Mouse (Mus musculus): ENCODE data around the gene Slc38a3. TPM values are rescaled to one million over a fixed set of nuclear protein-coding genes. Genes with fewer than 3 reads are reported as not detected.

The Slc38a3 gene
- polyA plus RNA-seq, 1 experiment from 2014 or later = 0.51 TPM

DNA sequence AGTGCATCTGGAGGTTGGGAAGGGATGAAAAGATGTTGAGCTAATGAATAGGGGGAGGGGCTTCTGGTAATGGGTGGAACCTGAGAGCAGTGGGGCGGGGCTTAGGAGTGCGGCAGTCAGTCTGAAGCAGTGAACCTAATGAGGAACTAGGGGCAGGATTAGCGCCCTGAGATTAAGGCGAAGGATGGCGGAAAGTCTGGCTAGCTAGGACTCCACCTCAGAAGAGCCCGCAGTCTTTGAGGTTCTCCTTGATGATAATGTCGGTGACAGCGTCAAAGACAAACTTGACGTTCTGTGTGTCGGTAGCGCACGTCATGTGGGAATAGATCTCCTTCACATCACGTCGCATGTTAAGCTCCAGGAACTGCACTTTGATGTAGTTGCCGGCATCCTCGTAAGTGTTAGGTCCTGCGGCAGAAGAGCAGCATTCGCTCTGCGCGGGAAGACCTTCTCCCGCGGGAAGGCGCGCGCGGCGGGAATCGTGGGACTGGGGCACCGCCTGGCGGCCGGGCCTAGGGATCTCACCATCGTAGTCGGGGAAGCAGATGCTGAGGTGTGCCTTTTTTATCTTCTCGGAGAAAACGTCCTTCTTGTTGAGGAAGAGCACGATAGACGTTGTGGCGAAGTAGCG is 6.5 kb upstream of the Slc38a3 start:
- TF ChIP-seq CTCF (IDR thresholded peaks at IDR 0.05) (peak; percentile 94), EP300 (IDR thresholded peaks at IDR 0.05) (no peak)
- DNase-seq (ENCODE audit: low spot score) (peak; percentile 84), ATAC-seq (peak; percentile 77)
- no peaks in the 10 kb centered on the region for H3K9me3 ChIP-seq (ENCODE audit: low read length)
- no peaks in the 10 kb centered on the region for H3K36me3 ChIP-seq (ENCODE audit: insufficient read depth, low read length)
- no peak overlapping the region for H3K27ac ChIP-seq (ENCODE audit: low read length)
- H3K9ac ChIP-seq (replicated peaks; ENCODE audit: low read depth) = no peak overlapping the region
- H3K4me2 ChIP-seq (replicated peaks; ENCODE audit: low read depth, low read length) = peak overlapping the region; percentile 57
- no peaks in the 10 kb centered on the region for H3K4me1 ChIP-seq (ENCODE audit: insufficient read depth, low read depth, low read length)
- peak overlapping the region; percentile 26 for H3K4me3 ChIP-seq (ENCODE audit: low read depth, low read length)
- under 1% methylated on average over 39 of the region's 39 CpGs for WGBS
- peaks cover 11% of the 10 kb centered on the region; the same call in 1 of the 2 replicates for H3K27me3 ChIP-seq (replicated peaks; ENCODE audit: insufficient read depth, low read length)

DNA sequence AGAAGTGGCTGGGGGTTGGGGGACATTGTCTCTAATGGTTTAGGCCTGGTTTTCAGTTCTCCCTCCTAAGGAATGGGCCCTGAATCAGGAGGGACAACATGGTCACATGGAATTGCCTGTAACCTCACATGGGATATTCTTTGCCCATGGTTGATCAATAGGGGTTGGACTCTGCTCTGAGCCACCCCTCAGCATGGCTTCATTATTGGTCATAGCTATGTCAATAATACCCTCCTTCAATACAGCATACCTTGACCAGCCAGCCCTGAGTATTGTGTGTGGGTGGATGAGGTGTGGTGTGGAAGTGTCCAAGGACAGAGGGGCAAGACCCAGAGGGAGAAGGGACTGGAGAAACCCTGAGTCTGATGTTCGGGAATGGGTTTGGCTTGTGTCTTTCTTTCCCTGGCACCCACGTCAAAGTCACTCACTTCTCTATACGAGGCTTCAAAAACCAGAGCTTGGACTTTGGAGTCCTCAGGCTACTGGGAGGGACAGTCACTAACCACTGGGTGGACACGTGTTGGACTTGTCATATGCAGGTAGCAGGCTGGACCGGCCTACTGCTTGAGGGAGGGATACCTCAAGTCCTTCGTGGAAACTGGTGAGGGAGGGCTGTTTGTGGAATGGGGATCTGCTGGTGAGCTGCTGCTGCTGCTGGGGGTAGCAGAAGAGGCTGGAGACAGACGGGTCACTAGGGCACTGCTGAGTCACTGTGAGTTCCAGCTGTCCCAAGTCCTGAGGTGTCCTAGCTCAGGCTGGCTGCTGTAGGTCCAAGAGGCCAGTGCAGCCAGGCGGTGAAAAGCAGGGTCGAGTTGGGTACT is 5.5 kb upstream of the Slc38a3 start:
- Histone ChIP-seq H3K27ac (ENCODE audit: low read length) (no peak overlapping the region), H3K4me3 (ENCODE audit: low read depth, low read length) (no peak overlapping the region), H3K4me1 (ENCODE audit: insufficient read depth, low read depth, low read length) (no peaks in the 10 kb centered on the region), H3K27me3 (replicated peaks; ENCODE audit: insufficient read depth, low read length) (peaks cover 11% of the 10 kb centered on the region; the same call in 1 of the 2 replicates), H3K36me3 (ENCODE audit: insufficient read depth, low read length) (no peaks in the 10 kb centered on the region), H3K9ac (replicated peaks; ENCODE audit: low read depth) (no peak overlapping the region), H3K9me3 (ENCODE audit: low read length) (no peaks in the 10 kb centered on the region), H3K4me2 (replicated peaks; ENCODE audit: low read depth, low read length) (no peak overlapping the region)
- TF ChIP-seq EP300 (IDR thresholded peaks at IDR 0.05) (no peak), CTCF (IDR thresholded peaks at IDR 0.05) (no peak)
- DNase-seq (ENCODE audit: low spot score) = no peak
- ATAC-seq = no peak
- WGBS = 65% methylated on average over 9 of the region's 9 CpGs

DNA sequence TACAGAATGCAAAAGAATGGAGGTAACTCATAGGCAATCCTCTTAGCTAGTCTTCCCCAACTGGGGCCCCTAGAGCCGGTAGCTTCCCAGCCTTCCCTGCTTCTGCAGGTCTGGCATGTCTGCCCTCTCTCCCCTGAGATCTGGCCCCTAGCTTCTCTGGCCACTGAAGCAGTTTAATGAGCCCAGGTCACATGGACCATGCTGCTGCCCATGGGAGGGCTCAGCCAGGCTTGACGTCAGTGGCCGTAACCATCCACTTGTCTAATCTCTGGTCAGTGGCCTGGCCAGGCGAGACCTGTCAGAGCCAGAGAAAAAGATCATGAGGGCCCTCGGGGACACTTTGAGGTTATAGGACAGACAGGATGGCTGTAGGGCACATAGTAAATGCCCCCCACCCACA is 929 bp upstream of the Slc38a3 start:
- TF ChIP-seq EP300 (IDR thresholded peaks at IDR 0.05) (no peak), CTCF (IDR thresholded peaks at IDR 0.05) (no peak)
- Histone ChIP-seq H3K4me3 (ENCODE audit: low read depth, low read length) (no peak overlapping the region), H3K9me3 (ENCODE audit: low read length) (no peaks in the 10 kb centered on the region), H3K9ac (replicated peaks; ENCODE audit: low read depth) (no peak overlapping the region), H3K4me1 (ENCODE audit: insufficient read depth, low read depth, low read length) (peaks cover 15% of the 10 kb centered on the region), H3K36me3 (ENCODE audit: insufficient read depth, low read length) (no peaks in the 10 kb centered on the region), H3K27me3 (replicated peaks; ENCODE audit: insufficient read depth, low read length) (no peaks in the 10 kb centered on the region), H3K4me2 (replicated peaks; ENCODE audit: low read depth, low read length) (no peak overlapping the region), H3K27ac (ENCODE audit: low read length) (no peak overlapping the region)
- DNase-seq (ENCODE audit: low spot score) = no peak
- no peak for ATAC-seq
- WGBS = 62% methylated on average over 5 of the region's 5 CpGs

DNA sequence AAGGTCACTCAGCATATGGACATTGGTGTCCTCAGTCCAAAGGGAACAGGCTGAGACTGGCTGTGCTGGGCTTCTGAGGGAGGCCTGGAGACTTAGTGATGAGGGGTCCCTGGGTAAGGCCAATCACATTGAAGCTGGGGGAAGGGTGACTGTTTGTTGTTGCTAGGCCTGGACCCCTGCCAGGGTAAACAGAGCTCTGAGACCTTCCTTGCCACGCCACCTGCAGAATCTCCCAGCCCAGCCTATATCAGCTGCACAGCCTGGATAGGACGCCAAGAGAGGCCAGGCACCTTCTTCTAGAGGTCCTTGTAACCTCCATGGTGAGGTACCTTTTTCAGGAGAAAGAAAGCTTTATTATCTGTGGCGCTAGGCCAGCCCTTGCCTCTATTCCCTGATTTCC is 414 bp downstream of the Slc38a3 start:
- Histone ChIP-seq H3K36me3 (ENCODE audit: insufficient read depth, low read length) (no peaks in the 10 kb centered on the region), H3K27me3 (replicated peaks; ENCODE audit: insufficient read depth, low read length) (no peaks in the 10 kb centered on the region), H3K9me3 (ENCODE audit: low read length) (no peaks in the 10 kb centered on the region), H3K27ac (ENCODE audit: low read length) (no peak overlapping the region), H3K4me2 (replicated peaks; ENCODE audit: low read depth, low read length) (no peak overlapping the region), H3K4me3 (ENCODE audit: low read depth, low read length) (no peak overlapping the region), H3K4me1 (ENCODE audit: insufficient read depth, low read depth, low read length) (peaks cover 15% of the 10 kb centered on the region), H3K9ac (replicated peaks; ENCODE audit: low read depth) (no peak overlapping the region)
- TF ChIP-seq CTCF (IDR thresholded peaks at IDR 0.05) (no peak), EP300 (IDR thresholded peaks at IDR 0.05) (no peak)
- WGBS = 73% methylated on average over 3 of the region's 3 CpGs
- ATAC-seq (no peak), DNase-seq (ENCODE audit: low spot score) (no peak)

DNA sequence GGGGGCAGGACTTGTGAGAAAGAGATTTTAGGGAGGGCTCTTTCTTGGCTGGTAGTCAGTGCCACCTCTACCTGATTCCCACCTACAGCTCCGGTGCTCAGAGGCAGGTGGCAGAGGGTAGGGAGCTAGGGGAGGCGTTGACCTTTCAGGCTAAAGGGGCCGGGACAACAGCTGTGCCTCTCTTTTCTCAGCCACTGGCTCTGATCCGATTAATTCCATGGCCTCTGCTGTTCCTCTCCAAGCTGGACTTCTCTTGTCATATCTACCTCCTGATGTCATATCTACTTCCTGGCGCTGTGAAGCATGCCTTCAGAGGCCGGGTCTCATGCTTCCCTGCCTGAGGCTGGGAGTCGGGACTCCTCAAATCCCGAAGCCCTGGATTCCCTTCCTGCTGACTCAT is 1.3 kb downstream of the Slc38a3 start:
- Histone ChIP-seq H3K9ac (replicated peaks; ENCODE audit: low read depth) (no peak overlapping the region), H3K9me3 (ENCODE audit: low read length) (no peaks in the 10 kb centered on the region), H3K27ac (ENCODE audit: low read length) (no peak overlapping the region), H3K27me3 (replicated peaks; ENCODE audit: insufficient read depth, low read length) (no peaks in the 10 kb centered on the region), H3K4me1 (ENCODE audit: insufficient read depth, low read depth, low read length) (peaks cover 15% of the 10 kb centered on the region), H3K36me3 (ENCODE audit: insufficient read depth, low read length) (no peaks in the 10 kb centered on the region), H3K4me3 (ENCODE audit: low read depth, low read length) (no peak overlapping the region), H3K4me2 (replicated peaks; ENCODE audit: low read depth, low read length) (no peak overlapping the region)
- 47% methylated on average over 8 of the region's 8 CpGs for WGBS
- no peak for TF ChIP-seq EP300 (IDR thresholded peaks at IDR 0.05)
- no peak for TF ChIP-seq CTCF (IDR thresholded peaks at IDR 0.05)
- ATAC-seq (no peak; the same call in 1 of the 2 replicates), DNase-seq (ENCODE audit: low spot score) (no peak)

DNA sequence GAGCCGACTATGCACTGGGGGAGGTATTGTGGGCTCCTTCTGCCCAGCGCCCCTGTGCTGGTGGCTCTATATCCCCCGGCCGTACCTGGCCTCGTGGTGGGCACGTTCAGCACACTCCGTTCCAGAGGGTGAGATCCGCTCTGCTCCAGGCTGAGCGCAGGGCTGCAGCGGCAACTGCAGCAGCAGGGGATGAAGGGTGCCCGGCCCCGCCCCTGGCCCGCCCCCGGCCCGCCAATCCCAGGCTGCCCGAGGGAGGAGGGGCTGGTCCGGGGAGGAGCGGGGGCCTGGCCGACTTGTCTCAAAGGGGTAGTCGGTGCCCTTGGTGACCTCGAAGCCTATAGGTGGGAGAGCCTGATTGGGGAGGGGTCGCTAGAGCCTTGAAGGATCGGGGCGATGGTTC is 2.1 kb downstream of the Slc38a3 start:
- DNase-seq (ENCODE audit: low spot score) (peak; percentile 47), ATAC-seq (peak; percentile 90)
- under 1% methylated on average over 24 of the region's 24 CpGs for WGBS
- Histone ChIP-seq H3K4me3 (ENCODE audit: low read depth, low read length) (peak overlapping the region; percentile 29), H3K36me3 (ENCODE audit: insufficient read depth, low read length) (no peaks in the 10 kb centered on the region), H3K4me2 (replicated peaks; ENCODE audit: low read depth, low read length) (peak overlapping the region; percentile 74), H3K27me3 (replicated peaks; ENCODE audit: insufficient read depth, low read length) (no peaks in the 10 kb centered on the region), H3K4me1 (ENCODE audit: insufficient read depth, low read depth, low read length) (peaks cover 15% of the 10 kb centered on the region), H3K9ac (replicated peaks; ENCODE audit: low read depth) (0 out of 2 replicates have a peak overlapping the region, but pooled peaks have one; percentile 5), H3K27ac (ENCODE audit: low read length) (no peak overlapping the region), H3K9me3 (ENCODE audit: low read length) (no peaks in the 10 kb centered on the region)
- TF ChIP-seq CTCF (IDR thresholded peaks at IDR 0.05) (no peak), EP300 (IDR thresholded peaks at IDR 0.05) (no peak)
